Mouse (Mus musculus) Patski (cell line): ENCODE data around the gene Poldip3. TPM values are rescaled to one million over a fixed set of nuclear protein-coding genes. Genes with fewer than 3 reads are reported as not detected.
"Not testable (repeated sequence)": the region's sequence is repeated elsewhere in the genome, so short reads cannot be mapped to it uniquely, and the experiment has no call there.

Experiments
- ATAC-seq: fragments of 100-300 bp; one replicate; pipeline ENCODE4 v1.8.0; 2021
- CTCF ChIA-PET: fragments of 350-600 bp; sonication (Branson Sonifier 250); formaldehyde crosslinking; loops from one replicate; lab custom pipeline; 2022; ENCODE audit warnings: inconsistent platforms; lab: Charles Lee
- POLR2A ChIA-PET: fragments of 350-600 bp; sonication (Branson Sonifier 250); formaldehyde crosslinking; loops from one replicate; lab custom pipeline; 2022; ENCODE audit warnings: antibody characterized with exemption, inconsistent platforms; lab: Charles Lee
- DNase-seq: peaks from one replicate; pipeline ENCODE4 v3.0.0-alpha.2; 2011; ENCODE audit warnings: low read depth, low spot score
- H3K27me3 ChIP-seq: fragments of 371-371 bp; one replicate; pipeline ENCODE4 v1.5.1; 2021
- CTCF ChIP-seq: fragments of 100-300 bp; IDR thresholded peaks from one replicate; pipeline ENCODE4 v1.5.1; 2021
- in situ Hi-C: fragments of 300-500 bp; cut with MboI; formaldehyde crosslinking; loops from 3 replicates; pipeline ENCODE4 v1.11.1; 2018; ENCODE audit warnings: low pct_unique_long_range_greater_than_20kb, mixed read lengths
- polyA plus RNA-seq: library from polyadenylated mRNA; unstranded; gene quantifications from one replicate; pipeline ENCODE4 v1.2.3, GENCODE M21; 2021

Poldip3 gene
- polyA plus RNA-seq, 1 experiment from 2014 or later, result 97.2 TPM

DNA sequence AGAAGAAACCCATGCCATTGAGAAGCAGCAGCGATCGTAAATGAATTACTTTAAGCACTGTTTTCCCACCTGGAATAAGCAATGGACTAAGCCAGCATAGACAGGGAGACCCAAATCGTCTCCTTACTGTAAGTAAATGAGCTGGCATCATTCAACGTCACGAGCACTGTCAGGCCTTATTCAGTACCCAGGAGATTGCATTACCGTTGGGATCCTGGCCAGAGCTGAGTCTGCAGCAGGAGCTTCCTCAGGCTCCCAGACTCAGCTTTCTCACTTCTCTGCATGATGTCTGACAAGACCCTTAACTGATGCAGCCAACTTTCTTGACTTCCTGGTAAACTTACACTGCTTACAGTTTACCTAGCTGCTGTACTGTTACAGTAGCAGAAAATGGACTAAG lies 14.5 kb downstream of the Poldip3 start:
- DNase-seq (no peak), ATAC-seq (no peak)
- H3K27me3 ChIP-seq, result no peaks in the 10 kb centered on the region
- in situ Hi-C loops, result no loop called here
- CTCF ChIA-PET, result interaction anchor here (1.4 kb wide), 1 partner anchor 8 kb away, joined by 4 read pairs; no protein-coding TSS in a partner anchor
- POLR2A ChIA-PET, result interaction anchor here (1.7 kb wide), 1 partner anchor 10 kb away, joined by 4 read pairs; no protein-coding TSS in a partner anchor
- no peak for TF ChIP-seq CTCF

DNA sequence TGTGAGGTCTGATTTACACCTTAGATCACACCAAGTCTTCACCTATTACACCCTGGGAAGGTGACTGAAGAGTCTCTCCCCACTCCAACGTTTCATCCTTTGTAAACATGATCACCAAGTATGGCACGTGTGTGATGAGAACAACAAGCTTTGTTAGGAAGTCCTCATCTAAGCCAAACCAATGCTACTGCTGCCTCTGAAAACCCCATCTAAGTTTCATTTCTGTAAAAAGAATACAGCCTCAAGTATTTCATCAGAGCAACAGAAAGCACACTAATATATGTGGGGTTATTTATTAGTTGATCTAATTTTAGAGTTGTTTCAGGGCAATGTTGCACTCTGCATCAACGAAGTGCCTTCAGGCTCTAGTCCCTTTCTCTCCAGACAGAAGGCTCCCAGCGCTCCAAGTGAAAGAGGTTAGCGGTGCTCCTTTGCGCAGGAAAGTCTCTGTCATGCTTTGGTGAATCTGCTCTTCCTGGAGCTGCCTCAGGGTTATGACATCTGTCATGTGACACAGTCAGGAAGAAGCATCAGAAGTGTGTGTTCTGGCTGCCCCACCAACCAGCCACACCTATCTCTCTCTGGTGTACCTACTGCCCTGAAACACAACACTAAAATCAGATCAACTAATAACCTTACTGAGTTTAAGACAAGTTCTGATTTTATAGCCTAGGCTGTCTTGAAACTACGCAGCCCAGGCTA lies 19.5 kb downstream of the Poldip3 start:
- no peak for DNase-seq
- POLR2A ChIA-PET, result no interaction called here
- in situ Hi-C loops, result no loop called here
- no peaks in the 10 kb centered on the region for H3K27me3 ChIP-seq
- CTCF ChIA-PET, result no interaction called here
- TF ChIP-seq CTCF, result no peak
- no peak for ATAC-seq

DNA sequence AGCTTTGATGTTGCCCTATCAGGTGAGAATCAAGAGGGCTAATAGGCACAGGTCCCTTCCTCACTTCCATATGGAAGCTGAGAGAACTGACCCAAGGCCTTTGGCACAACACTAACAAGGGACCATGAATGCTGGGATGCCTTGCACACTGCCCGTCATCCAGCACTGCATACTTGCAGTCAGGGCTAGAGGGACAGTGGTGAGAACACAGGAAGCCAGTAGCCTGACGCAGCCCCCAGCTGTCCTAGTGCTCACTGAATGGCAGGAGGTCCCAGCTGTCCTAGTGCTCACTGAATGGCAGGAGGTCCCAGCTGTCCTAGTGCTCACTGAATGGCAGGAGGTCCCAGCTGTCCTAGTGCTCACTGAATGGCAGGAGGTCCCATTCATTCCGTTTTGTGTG lies 22.1 kb downstream of the Poldip3 start:
- in situ Hi-C loops, H3K27me3 ChIP-seq, ATAC-seq, DNase-seq: not testable (repeated sequence)
- ChIA-PET POLR2A (interaction anchor here (0.7 kb wide), 1 partner anchor 177 kb away, joined by 4 read pairs; no protein-coding TSS in a partner anchor), CTCF (interaction anchor here (1.3 kb wide), 1 partner anchor 9 kb away, joined by 5 read pairs; no protein-coding TSS in a partner anchor)

DNA sequence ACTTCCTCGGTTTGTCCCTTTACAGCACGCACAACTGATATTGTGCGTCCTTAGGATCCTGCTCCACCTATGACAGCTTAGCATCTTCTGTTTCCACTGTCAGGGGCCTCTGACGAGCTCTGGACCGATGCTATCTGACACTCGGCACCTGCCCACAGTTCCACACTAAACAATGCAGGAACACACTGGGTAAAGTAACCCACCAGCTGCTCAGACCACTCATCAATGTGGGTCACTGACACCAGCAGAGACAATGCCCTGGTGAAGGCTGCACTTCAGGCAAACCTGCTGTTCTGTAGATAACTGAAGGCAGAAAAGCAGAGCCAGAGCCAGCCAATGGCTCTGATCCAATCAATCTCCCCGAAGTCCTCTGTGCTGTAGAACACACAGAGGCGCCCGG lies 22.6 kb downstream of the Poldip3 start:
- in situ Hi-C loops, result no loop called here
- ChIA-PET CTCF (interaction anchor here (1.3 kb wide), 1 partner anchor 9 kb away, joined by 5 read pairs; no protein-coding TSS in a partner anchor), POLR2A (interaction anchor here (0.7 kb wide), 1 partner anchor 178 kb away, joined by 4 read pairs; no protein-coding TSS in a partner anchor)
- no peaks in the 10 kb centered on the region for H3K27me3 ChIP-seq
- DNase-seq (no peak), ATAC-seq (no peak)
- no peak for TF ChIP-seq CTCF

DNA sequence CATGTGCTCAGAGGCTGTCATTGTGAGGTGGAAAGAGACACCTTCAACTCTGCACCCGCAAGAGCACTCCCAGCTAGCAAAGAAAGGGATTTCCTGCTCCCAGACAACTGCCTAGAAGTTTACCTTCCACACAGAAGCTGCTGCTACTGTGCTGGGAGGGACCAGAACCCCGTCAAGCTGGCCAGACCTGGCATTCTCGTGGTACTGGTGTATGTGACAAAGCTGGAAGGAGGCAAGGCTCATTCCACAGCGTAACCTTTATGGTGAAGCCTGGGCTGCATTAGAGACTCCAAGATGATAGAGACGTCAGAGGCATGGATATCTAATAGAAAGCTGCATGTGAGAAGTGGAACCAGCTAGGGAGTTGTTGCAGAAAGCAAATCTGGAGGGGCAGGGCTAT lies 24.6 kb downstream of the Poldip3 start:
- in situ Hi-C loops, result no loop called here
- POLR2A ChIA-PET, result interaction anchor here (1.0 to 1.3 kb wide), 2 partner anchors 10 to 15 kb away, joined by 4 read pairs; no protein-coding TSS in a partner anchor
- ATAC-seq (no peak), DNase-seq (no peak)
- CTCF ChIA-PET, result interaction anchor here (0.9 to 1.5 kb wide), 3 partner anchors 9 to 17 kb away, joined by 3 read pairs; no protein-coding TSS in a partner anchor
- TF ChIP-seq CTCF, result no peak
- no peaks in the 10 kb centered on the region for H3K27me3 ChIP-seq

DNA sequence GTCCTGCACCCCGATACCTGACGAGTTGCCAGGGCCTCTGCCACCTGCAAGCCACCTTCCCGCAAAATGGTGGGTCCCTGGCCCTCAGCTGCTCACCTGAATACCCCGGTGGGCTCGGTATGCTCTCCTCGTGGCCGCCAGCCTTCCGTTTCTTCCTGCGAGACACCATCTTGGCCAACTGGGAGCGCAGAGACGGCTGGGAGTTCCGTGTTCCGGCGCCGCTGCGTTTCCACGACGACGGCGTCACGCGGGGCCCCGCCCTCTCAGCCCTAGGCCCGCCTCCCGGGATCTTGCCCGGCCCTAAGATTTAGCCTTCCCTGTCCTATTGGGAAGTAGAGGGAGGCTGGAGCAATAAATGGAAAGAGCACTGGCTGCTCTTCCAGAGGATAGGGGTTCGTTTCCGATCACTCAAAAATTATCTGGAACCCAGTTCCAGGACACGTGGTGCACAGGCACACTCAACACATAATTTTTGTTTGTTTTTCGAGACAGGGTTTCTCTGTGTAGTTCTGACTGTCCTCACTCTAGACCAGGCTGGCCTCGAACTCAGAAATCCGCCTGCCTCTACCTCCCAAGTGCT lies 26.5 kb downstream of the Poldip3 start, which contains the start of gene Rrp7a:
Rrp7a (minus strand) TSS at position 236 of the 580 bp plus-strand sequence.
- no peak for DNase-seq
- no peak for TF ChIP-seq CTCF
- POLR2A ChIA-PET, result interaction anchor here (0.9 to 1.1 kb wide), 2 partner anchors 17 to 49 kb away, joined by 3 to 4 read pairs; no protein-coding TSS in a partner anchor
- CTCF ChIA-PET, result no interaction called here
- ATAC-seq, result peak; percentile 93
- H3K27me3 ChIP-seq, result no peaks in the 10 kb centered on the region
- in situ Hi-C loops, result no loop called here

DNA sequence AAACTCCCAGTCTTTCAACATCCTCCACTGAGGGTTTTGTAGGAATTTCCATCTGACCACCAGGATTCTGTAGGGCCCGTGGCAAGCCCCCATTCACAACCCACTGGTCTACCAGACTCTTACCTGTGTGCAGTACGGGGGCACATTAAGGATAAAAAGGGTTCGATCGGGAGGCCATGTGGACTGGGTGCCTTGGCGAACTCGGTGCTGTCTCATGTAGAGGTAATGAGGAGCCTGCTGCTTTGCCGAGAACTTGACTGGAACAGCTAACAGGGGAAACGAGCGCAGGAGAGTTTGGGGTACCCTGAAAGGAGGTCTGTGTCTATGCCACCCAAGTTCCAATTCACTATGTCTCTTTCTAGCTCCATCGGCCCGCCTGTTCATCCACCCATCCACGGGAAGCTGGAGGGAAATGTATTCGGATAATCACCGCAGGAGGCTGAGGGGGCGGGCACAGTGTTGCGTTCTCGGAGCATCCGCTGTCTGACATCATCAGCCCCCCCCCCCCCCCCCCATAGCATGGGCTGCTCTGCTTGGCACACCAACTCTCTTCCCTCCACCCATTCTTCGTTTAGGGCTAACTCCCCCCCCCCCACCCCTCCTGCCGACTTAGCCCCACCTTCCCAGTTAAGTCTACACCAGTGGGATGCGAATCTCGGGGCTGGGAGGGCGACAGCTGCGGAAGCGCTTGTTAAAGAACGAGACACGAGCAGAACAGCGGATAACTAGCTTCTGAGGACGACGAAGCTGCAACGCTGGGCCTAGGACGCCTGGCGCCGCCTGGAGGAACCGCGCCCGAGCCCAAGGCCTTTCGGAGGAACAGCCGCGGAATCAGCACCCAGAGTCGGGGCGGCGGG lies 27.2 kb downstream of the Poldip3 start:
- ATAC-seq (peak; percentile 30), DNase-seq (no peak)
- ChIA-PET POLR2A (interaction anchor here (0.9 to 1.1 kb wide), 2 partner anchors 17 to 50 kb away, joined by 3 to 4 read pairs; no protein-coding TSS in a partner anchor), CTCF (no interaction called here)
- in situ Hi-C loops, result no loop called here
- no peak for TF ChIP-seq CTCF
- H3K27me3 ChIP-seq, result no peaks in the 10 kb centered on the region

DNA sequence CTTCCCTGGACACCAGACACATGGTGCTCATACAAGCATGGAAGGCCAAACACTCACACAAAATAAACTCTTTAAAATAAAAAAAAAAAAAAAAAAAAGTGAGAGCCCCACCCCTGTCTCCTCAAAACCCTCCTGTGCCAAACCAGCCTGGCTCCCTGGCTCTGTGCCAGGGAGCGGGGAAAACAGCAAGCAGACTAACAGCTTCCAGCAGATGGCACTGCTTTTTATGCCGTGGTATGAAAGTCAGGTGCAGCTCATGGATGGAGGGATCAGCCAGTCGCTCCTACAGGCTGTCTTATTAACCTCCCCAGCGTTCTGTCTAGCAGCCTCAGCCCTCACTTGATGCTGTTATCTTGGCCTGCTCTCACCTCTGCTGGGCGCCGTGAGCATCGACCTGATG lies 30.8 kb downstream of the Poldip3 start:
- POLR2A ChIA-PET, result interaction anchor here (0.6 to 0.7 kb wide), 4 partner anchors 15 to 796 kb away, joined by 3 to 6 read pairs (median 4); no protein-coding TSS in a partner anchor
- TF ChIP-seq CTCF, result no peak
- no peak for DNase-seq
- ATAC-seq, result no peak
- CTCF ChIA-PET, result interaction anchor here (0.9 to 2.0 kb wide), 5 partner anchors 9 to 87 kb away, joined by 3 to 6 read pairs (median 4); no protein-coding TSS in a partner anchor
- no peaks in the 10 kb centered on the region for H3K27me3 ChIP-seq
- in situ Hi-C loops, result loop anchor here (5.0 to 10.0 kb wide), 2 partner anchors 84 to 314 kb away; no protein-coding TSS in a partner anchor

DNA sequence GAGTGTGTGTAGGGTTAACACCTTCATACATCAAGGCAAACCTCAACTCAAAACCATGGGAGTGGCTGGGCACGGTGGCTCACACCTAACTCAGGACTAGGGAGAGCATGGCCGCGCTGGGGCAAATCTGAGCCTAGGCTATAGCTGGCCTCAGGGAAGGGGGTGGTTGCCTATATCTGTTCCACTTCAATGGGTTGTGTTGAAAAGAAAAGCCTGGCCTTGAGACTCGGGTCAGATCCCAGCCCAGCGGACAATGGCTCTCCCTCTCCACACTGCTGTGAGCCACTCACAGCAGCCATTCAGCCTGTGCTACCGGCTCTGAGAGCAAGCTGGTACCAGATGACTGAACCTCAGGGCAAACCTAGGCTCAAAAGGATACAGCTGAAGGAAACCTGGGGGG lies 34.1 kb downstream of the Poldip3 start:
- DNase-seq, result no peak
- no peaks in the 10 kb centered on the region for H3K27me3 ChIP-seq
- no peak for ATAC-seq
- in situ Hi-C loops, result loop anchor here (5.0 to 10.0 kb wide), 2 partner anchors 87 to 310 kb away; no protein-coding TSS in a partner anchor
- ChIA-PET POLR2A (interaction anchor here (0.6 to 1.6 kb wide), 2 partner anchors 12 to 187 kb away, joined by 3 to 5 read pairs; no protein-coding TSS in a partner anchor), CTCF (interaction anchor here (1.0 kb wide), 1 partner anchor 12 kb away, joined by 3 read pairs; no protein-coding TSS in a partner anchor)
- no peak for TF ChIP-seq CTCF
